Mouse (Mus musculus) kidney, adult 11 months (tissue): ENCODE data around the gene Cmpk2.
"Not testable (repeated sequence)": the region's sequence is repeated elsewhere in the genome, so short reads cannot be mapped to it uniquely, and the experiment has no call there.

Experiments
- DNase-seq: peaks from one replicate; pipeline ENCODE4 v3.0.0; 2022

Gene Cmpk2

DNA sequence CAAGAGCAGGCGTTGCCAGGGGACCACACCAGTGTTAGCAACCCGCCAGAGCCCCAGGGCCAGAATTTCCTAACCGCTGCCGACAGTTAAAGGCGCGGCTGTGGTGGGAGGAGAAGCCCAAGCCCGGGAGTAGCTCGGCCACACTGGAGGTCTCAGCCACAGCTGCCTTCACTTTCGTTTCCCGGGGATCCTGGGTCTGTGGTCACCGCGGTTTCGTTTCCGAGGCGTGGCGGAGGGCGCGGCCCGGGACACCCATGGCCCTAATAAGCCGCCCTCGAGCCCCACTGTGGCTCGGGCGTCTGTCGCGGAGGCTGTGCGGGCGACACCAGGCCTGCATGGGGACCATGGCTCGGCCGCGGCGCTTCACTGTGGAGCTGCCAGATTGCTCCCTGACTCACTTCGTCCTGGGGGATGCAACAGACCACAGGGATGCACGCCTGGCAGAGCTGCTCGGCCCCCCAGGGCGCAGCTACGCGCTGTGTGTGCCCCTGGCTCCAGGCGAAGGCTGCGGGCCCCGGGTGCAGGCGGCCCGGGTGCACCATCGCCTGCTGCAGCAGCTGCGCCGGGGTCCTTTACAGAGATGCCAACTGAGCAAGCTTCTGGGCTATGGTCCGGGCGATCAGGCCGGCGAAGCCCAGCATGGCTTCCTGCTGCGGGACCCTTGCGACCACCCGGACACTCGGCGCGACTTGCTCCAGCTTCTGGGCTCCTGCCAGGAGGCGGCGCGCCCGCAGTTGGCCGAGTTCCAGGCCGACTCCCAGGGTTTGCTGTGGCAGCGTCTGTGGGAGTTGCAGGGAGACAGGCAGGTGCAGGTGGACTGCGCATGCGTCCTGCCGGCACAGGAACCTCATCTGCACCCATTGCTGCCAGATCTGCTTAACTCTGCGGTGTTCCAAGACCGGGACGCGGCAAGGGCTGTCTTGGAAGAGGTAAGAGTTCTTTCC is at the start of gene Cmpk2:
Gene Cmpk2, plus strand, starts transcription at position 107 of the 944 bp plus-strand sequence.
- DNase-seq = peak; percentile 91

DNA sequence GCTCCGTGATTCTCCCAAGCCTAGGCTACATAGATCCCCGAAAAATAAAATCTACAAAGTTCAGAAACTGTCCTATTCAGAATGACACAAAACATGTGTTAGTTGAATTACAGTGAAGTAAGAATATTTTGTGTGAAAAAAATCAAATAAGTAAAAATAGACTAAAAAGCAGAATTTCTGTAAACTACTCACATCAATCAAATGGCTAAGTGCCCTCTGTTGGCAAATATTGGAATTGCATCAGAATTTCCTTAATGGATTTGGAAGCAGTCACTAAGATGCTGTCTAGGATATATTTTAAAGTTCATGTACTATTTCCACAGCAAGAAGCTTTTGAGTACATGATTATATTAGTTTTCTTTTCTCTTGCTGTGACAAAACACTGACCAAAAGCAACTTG is 44.2 kb upstream of the Cmpk2 start:
- DNase-seq = no peak

- not testable (repeated sequence) for DNase-seq
Measured at GRCm38 (mm10) chr12:26428771-26429170, 40.2 kb upstream of the Cmpk2 start.

DNA sequence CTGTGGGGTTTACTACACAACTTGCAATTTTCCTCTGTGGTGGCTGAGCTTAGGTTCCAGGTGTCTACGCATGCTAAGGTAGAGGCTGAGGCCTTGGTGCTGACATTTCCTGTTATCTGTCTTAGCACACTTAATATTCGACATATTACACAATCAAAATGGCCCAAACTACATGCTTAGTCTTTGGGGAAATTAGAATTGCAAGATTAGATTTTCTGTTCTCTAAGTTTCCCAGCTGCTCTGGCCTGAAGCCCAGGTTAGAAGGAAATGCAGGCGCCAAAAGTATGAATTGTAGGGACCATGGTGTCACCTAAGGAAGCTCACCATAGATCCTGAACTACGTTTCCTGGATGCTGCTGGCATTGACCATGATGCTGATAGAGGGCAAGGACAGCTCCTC is 32.7 kb upstream of the Cmpk2 start:
- DNase-seq = peak; percentile 45

DNA sequence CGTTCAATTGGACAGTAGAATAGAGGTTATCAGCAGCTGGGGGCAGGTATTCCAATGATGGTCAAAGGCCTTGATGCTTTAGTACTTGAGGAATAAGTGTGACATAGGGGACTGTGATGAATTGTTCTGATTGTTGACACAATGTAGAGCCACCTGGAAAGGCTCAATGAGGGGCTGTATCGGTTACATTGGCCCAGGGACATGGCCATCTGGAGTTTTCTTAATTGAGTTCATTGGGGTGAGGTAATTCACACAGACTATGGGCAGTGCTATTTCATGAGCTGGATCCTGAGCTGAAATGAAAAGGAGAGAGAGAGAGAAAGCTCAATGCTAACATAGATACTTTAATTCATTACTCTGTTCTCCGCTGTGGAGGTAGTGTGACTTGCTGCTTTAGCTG is 31.1 kb upstream of the Cmpk2 start:
- no peak for DNase-seq

DNA sequence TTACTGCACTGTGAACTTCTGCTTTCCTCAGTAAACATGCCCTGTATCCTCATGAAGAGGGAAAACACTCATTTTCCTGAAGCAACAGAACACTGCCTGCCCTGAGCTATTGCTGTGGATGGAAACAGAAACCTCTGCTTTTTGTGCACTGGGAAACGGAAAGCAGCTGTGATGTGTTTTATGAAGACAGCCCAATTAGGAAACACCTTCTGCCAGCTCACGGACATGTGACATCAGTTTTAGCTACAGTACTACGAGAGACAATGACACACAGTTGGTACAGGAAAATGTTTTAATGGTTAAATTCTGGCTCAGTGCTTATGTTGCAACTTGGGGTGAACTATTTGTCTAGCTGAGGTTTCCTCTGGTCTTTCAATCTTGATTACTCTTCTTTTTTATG is 29.6 kb upstream of the Cmpk2 start:
- peak; percentile 19 for DNase-seq

- DNase-seq = peak; percentile 68
Measured at GRCm38 (mm10) chr12:26444054-26444453, 24.9 kb upstream of the Cmpk2 start.

DNA sequence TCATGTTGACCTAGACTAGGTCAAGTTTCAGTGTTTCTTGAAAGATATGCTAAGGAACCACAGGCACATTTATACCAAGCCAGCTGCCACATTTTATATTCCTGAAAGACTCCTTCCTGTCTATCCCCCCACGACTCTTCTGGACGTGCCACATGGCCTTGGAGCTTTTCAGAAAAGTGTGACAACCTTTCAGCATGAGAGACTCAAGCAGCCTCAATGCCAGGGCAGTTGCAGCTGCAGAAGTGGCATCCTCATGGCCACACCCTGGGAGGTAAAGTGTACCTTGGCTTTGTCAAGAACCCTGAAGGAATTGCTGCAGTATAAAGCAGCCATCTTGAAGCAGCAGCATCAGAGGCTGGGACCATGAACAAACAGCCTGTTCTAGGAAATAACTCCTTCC is 24.5 kb upstream of the Cmpk2 start:
- no peak for DNase-seq

DNA sequence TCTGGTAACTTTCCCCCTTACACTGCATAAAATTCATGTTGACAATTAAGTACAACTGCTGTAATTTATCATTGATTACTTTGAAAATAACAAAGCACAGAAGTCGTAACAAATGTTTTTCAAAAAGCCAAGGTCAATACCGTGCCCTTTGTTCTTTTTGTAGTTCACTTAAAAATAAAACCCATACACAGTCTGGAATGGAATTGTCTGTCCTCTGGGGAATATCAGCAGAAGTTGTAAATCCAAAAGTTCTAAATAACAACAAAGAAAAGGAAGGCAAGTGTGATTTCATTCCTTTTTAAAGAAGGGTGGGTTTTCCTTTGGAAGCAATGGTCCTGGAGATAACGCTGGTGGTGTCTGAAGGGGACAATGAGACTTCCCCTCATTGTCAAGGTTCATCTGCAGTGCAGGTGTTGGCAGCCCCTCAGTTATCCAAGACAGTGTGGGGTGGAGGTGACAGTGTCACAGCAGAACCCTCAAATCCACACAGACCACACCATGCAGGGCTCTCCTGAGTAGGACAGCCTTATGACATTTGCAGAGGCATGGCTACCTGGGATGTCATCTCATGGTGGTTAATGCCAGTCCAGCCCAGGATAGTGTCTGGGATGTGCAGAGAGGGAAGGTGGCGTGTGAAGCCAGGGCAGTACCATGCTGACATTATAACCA is 22.5 kb upstream of the Cmpk2 start:
- DNase-seq = peak; percentile 39

GRCm38 (mm10) chr12:26449483-26449882 is 19.5 kb upstream of the Cmpk2 start:
- DNase-seq = no peak

DNA sequence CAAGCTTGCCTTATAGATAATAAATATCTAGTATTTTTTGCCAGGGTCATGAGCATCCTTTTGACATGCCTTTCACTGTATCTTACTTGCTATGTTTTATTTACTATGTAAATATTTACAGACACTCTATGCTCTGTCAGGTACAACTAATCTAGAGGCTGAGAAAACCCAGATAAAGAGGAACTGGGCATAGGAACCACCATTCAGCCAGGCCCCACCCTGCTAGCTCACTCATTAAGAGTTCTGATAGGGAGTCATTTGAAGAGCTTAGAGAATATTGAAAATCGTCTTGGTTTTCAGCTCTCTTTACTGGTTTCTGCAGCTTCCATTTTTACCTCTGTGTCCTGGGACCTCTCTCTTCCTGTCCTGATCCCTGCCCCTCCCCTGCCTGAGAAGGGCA is 17.9 kb upstream of the Cmpk2 start:
- no peak for DNase-seq

GRCm38 (mm10) chr12:26452951-26453350 is 16.1 kb upstream of the Cmpk2 start:
- DNase-seq = no peak

- no peak for DNase-seq
Measured at GRCm38 (mm10) chr12:26454682-26455081, 14.3 kb upstream of the Cmpk2 start.

DNA sequence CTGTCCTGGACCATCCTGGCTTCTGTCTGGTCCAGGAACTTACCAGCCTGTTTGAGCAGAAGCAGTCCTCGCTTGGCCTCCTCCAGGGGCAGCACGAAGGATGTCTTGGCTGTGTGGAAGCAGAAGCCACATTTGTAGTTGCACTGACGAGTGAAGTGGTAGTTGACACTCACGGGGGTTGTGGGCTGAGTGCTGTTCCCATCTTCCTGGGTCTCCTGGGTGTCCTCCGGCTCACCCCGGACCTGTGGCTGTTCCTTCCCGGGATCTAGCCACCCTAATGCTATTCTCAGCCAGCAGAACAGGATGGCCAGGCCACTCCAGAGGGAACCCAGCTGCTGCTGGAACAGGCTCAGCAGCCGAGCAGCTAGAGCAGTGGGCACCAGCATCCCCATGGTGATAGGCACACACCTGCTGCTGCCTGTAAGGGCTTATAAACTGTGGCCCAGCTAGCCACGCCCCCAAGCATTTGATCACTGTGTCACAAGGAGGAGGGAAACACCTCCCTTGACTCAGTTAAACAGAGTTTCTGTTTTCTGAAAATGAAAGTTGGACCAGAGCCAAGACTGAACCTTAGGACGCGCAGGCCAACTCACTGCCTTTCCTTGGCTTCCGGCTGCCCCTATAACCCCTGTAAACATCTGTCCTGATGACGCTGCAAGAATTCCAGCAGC is 12.8 kb upstream of the Cmpk2 start, which contains the start of gene Rsad2:
Gene Rsad2, minus strand, starts transcription at position 425 of the 671 bp plus-strand sequence.
- DNase-seq = peak; percentile 85

GRCm38 (mm10) chr12:26460091-26460490 is 8.9 kb upstream of the Cmpk2 start:
- DNase-seq = no peak

GRCm38 (mm10) chr12:26465600-26465999 is 3.4 kb upstream of the Cmpk2 start:
- DNase-seq = no peak

- DNase-seq = no peak
Measured at GRCm38 (mm10) chr12:26470042-26470409, 1.0 kb downstream of the Cmpk2 start.

DNA sequence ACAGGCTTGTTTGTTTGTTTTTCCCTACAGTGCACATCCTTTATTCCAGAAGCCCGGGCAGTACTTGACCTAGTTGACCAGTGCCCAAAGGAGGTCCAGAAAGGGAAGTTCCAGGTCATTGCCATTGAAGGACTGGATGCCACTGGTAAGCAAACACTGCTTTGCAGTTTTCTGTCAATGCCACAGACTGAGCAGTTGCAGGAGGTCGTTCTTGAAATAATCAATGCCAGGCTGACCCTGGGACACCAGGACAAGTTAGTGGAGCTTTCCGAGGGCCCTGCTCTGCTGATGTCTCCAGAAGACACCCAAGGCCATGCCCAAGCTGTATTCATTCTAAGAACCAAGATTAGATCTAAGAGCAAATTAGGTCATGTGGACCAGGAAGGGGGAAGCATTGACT is 2.4 kb downstream of the Cmpk2 start:
- no peak for DNase-seq

DNA sequence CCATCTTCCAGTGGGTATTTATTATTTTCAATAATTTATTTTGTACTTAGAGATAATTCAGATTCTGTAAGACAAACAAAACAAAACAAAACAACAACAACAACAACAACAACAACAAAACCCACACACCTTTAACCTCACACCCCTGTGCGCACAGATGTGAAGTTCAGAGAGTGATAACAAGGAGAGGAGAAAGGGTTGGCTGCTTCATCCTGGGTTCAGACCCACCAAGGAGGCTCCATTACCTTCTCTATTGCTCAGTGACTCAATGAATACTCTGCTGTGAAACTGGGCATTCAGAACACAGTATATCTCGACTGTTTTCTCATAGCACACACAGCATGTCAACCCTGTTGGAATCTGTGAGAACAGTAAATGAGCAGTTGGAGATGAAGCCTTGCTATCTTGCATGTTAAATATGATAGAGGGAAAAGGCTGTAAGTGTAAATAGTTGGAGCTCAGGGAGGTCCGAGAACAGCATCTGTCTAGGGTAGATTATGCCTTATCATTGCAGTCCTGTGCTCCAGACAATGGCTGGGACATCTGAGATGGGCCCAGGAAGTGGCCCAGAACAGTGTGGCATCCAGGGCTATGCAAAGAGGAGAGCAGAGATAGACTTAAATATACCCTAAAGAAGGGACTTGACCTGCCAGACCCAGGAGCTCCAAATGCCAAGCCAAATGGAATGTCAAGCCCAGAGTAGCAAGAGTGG is 3.9 kb downstream of the Cmpk2 start:
- no peak for DNase-seq

DNA sequence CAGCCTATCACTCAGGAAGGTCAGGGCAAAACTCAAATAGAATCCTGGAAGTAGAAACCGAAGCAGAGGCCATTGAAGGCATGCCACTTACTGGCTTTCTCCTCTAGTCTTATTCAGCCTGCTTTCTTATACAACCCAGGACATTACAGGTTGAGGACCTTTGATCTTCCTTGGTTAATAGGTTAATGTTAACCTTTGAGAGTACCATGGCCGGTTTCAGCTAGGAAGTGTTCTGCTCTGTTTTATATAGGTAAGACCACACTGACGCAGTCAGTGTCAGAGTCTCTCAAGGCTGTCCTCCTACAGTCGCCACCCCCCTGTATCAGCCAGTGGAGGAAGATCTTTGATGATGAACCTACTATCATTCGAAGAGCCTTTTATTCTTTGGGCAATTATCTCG is 4.7 kb downstream of the Cmpk2 start:
- DNase-seq = no peak

- no peak for DNase-seq
Measured at GRCm38 (mm10) chr12:26477198-26477597, 8.2 kb downstream of the Cmpk2 start.

GRCm38 (mm10) chr12:26478196-26479004 is 9.4 kb downstream of the Cmpk2 start:
- DNase-seq = peak; percentile 38
